Mouse (Mus musculus) thymus, adult 18-20 months (tissue): ENCODE data around the gene Mre11a.

Experiments used
- DNase-seq, 2 experiments: peaks; one replicate each; pipeline ENCODE4 v3.0.0; 2022; ENCODE audit warnings: mixed read lengths in 2 of 2

The Mre11a gene

DNA sequence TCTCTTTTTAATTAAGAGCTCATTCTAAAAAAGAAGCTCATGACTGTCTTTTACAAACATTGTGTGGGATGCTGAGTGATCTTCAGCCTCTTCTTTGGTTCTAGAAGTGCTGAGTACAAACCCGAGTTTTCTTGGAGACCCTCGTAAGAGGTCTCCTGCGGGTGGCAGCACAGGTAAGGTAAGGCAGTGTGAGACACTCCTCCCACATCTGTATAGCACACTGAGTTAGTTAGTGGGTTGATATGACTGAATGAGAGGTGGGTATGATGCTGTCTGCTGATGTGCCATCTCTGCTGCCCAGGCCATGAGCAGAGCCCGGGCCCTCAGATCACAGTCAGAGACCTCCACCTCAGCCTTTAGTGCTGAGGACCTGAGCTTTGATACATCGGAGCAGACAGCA is 40.4 kb downstream of the Mre11a start:
- no peak for DNase-seq

DNA sequence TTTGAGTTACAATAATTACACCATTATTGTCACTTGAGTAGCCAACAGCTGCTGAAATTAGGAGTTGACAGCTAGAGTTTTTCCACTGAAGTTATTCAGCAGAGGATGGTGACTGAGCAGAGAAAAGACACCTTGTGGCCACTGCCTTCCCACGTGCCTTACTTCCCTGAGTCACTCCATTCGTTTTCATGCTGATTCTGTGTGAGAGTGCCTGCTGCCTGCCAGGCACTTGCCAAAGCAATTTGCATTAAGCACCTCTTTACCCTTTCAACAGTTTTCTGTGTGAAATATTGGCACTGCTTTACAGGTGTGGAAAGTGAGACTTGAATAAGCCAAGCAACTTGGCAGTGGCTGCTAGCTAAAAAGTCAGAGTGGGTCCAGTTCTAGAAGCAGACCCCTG is 43.4 kb downstream of the Mre11a start:
- DNase-seq, result no peak

DNA sequence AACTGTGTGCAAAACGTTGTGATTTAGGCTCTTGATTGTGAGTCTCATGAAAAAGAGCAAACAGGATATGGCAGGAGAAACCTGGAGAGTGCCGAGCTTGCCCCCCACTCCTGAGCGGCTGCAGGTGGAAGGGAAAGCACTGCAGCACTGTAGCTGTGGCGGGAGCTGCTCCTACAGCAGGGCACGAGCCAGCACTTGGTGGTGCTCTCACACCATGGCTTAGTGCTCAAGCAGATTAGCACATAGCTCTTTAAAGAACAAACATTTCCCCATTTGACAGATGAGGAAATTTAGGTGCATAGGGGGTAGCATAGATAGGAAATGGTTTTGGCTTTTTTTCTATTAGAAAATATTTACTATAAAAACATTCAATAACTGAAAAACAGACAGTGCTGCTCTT is 47.6 kb downstream of the Mre11a start:
- no peak for DNase-seq

DNA sequence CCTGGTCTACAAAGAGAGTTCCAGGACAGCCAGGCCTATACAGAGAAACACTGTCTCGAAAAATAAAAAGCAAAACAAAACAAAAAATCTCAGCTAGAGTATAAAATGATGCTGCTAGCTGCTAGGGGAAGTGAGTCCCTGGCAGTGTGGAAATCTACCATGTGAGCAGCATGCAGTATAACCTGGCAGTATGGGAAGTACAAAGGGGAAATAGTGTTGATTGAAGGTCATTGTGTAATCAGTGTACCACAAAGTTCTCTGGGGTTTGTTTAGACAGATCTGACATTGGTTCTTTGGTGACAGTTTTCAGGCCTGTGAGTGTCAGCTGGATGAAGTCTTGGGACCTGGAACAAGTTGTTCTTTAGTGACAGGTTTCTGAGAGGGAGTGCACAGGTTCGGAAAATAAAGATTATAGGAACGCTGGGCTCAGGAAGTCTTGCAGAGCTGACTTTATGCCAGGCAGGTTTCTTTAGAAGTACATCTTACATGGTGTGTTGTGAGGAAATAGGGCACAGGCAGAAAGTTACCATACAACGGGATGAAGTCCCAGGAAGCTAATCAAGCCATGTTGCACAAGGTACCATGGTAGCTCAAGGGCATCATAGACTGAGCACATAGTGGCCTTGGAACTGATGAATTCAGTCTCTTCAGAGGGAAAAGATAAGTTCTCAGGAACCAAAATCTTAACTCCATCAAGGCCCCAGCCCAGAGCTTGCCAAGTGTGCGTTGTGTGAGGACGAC is 51.1 kb downstream of the Mre11a start:
- DNase-seq, result no peak

DNA sequence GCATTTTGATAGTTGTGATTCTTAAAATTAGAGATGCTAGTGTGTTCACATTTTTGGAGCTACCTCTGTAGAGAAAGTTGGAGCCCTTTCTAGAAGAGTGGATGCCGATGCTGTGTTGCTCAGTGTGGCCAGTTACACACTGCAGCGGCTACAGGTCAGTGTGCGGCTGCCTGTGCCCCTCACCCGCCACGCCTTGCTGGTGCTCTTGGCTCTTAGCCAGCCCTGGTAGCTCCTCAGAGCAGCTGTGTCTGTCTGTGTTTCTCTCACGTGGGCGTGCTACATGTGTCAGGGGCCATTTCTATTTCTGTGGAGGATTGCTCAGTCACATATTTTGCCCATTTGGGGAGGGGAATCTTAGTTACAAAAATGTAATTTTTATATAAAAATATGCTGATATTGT is 55.1 kb downstream of the Mre11a start:
- no peak for DNase-seq

DNA sequence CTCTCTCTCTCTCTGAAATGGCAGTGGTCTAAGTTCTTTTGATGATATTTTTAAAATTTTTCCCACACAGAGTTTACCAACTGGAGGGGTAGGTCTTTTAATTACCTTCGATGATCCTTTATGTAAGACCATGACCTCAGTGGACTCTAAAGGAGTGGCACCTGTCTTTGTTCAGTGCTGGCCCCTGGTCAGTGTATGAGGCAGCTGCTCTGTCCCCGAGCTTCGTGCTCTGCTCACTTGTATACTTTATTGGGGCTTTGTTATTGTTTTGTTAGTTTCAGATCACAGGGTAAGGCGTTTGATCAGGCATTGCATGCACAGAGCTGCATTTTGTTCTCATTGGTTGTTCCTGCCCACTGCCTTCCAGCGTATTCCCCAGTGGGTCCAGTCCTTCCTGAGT is 55.5 kb downstream of the Mre11a start:
- no peak for DNase-seq

DNA sequence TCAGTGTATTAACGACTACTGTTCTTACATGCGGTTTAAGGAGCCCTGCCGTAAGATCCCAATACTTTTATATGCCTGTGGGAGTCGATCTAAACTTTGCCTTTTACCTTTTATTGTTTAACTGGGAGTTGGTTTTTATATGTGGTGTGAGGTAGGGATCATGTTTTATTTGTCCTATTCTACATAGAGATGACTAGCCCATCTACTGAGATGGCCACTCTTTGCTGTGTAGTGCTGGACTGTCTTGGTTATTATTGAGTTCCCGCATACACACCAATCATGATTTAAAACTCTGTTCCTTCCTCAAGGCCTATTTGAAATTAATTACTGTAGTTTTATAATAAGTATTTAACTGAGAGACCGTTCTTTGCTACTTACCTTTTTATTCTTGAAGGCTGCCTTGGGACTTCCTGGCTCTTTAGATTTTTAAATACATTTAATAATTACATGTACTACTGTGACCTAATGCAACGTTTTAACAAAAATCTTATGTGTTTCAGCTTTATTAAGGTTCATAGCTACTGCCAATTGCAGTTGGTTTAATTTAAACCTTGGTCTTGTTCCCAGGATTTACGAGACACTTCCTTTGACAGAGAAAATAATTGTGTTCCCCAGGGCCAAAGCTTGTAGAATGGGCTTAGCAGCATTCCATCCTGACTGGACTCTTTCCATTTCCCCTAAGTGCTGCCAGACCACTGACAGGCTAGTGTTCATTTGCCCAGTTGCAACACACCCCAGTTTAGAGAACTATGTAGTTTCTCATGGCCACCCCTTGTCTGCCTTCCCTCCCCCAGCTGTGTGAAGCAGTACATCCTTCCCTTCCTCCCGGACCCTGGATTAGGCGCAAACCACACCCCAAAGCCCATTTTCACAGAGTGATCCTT is 57.7 kb downstream of the Mre11a start:
- DNase-seq, result no peak

DNA sequence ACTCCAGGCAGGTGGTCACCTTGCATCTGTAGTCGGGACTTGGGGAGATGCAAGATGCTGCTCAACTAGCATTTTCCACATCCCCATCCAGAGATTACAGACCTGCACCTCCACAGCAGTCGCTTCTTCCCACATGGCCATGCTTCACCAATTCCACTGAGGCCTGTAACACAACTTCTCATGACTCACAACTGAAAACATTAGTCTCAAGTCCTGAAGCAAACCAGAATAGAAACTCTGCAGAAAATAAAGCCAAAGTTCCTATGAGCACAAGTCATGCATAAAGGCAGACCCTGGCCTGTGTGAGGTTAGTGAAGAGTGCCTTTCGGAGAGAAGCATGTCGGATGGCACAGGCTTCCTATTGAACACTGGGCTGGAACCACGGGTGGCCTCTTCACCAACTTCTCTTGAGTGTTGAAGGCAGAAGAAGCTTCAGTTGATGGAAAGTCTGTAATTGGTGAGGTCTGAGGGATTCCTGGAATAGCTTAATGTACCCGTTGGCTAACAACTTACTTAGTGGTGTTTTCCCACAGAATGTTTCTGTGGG is 58.9 kb downstream of the Mre11a start:
- no peak for DNase-seq

DNA sequence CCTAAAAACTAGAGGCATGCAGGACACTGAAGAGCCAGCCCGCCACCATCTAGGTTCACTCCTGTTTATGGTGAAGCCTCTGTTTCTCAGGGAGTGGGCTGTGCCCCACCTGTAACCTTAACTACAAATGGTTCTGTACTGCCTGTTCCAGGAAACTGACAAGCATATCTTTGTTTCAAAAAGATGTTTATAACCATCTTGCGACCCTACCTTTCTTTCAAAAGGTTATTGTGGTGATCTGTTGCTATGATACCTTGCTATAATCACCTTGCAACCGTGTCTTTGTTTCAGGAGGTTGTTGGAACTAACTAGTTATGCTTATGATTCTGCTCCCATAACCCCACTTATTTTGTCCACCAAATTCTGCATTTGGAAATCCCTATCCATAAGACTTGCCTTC is 59.4 kb downstream of the Mre11a start:
- DNase-seq, result no peak

DNA sequence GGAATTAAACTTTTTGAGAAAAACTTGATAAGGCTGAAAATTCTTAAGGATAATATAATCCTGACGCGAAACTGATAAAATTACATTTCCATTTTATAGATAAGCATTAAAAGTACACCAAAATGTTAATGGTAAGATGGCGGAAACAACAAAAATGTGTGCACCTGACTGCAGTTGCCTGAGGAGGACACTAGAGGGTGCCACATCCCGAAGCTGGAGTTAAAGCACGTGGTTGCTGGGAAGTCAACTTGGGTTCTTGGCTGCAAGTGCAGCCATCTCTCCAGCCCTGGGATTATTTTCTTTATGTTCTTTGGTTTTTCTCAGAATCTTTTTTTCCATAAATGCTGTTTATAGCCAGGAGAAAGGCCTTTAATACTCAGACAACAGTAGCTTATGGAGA is 62.0 kb downstream of the Mre11a start:
- no peak for DNase-seq

DNA sequence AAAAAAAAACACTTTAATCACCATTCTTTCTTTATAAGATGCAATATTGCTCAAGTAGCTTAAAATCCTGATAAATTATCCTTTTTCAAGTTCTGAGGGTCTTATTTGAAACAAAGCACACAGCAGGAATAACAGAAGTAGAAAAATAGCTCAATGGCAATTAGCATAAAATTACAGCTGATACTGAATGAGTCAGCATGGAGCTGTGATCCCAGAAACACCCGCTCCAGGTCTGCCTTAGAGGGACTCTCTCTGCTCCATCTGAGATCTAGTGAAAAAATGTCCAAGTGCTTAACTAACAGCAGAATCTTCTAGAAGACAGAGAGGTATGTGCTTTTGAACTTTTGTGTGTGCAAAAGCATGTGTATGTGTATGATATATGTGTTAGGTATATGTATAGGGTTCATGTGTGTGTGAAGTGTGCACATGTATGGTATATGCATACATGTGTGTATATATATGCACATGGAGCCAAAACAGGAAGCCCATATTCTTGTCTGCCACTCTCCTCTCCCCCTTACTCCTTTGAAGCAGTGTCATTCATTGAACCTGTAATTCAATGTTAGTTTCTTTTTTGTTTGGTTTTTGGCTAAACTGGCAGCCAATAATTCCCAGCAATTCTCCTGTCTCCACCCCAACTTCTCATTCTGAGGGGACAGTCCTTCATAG is 63.9 kb downstream of the Mre11a start:
- no peak for DNase-seq

DNA sequence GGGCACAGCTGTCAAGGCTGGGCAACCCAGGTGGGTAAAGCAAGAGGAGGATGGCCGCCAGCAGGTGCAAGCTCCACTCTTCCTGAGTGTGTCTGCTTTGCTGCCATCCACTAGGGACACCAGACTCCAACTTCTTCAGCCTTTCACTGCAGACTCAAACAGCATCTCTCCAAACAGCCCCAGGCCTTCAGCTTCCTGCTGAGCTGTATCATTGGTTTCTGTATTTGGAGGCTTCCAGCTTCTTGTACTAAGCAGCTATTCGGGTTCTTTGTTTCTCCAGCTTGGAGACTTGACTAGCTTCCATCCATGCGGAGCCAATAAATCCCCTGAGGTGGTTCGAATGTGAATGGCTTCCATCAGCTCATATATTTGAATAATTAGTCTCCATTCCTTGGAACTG is 70.1 kb downstream of the Mre11a start:
- no peak for DNase-seq

DNA sequence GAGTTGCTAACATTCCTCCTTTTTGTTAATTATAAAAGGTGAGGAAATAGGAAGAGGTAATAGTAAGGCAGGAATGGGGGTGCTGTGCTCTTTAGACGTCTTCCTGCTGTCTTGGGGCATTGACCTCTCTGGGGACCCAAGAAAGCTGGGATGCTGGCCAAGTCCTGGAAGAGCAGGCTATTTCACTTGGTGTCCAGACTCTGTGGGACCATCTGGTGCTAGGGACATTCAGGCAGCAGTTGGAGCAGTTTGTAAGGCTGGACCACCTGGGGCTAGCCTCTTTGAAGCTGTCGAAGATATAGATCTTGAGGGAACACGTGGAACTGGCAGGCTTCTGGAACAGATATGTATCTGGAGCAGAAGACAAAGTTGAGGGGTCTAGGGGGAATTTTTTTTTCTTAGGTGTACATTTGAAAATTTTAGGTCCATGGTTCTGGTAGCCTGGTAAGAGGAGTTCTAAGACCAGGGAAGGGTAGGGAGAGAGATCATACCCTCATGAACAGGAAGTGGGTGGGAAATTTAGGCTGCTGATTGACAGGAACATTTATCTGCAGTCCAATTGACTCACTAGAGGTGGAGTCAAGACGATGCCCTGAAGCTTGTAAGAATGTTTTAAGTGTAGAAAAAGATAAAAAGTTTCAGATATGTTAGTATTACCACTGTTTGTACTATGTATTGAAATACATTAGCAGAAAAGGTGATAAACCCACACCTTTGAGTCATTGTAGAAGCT is 72.6 kb downstream of the Mre11a start:
- DNase-seq, result no peak

DNA sequence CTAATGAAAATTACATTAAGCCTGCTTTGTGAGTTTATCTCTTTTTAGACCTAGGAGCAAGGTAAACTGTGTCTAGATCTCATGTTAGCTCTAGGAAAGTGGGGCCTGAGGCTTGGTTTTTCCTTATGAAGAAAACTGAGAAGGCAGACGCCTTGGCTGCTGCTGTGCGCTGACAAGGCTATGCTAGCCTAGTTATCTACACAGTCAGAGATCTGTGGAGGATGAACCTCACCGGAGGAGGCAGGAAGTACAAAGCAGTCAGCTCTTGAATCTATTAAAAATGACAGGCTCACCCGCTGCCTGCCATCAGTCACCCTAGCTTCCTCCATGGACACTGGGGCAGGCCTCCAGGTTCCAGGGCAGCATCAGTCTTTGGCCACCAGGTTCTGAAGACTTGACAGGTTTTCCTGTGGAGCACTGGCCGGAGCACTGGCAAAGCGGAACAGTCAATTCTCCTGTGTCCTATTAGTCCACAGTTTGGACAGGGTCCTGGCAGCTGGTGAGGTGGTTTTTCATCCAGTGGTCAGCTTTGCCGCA is 73.8 kb downstream of the Mre11a start:
- DNase-seq, result no peak

DNA sequence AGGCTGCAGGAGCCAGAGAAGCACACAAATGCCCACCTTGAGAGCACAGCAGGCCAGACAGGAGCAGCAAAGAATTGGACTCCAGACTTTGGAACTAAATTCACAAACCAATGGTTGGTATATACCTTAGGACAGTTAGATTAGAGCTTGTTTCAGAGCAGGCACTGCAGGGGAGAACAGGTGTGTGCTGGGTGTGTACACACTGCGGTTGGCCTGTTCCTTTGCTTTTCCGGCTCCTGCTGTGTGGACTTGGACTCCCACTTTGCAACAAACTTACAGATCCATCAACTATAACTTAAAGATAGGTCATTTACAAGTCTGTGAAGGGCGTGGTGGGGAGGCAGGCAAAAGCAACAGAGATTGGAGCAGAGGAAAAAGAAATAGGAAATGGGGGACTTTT is 74.3 kb downstream of the Mre11a start:
- DNase-seq, result no peak

DNA sequence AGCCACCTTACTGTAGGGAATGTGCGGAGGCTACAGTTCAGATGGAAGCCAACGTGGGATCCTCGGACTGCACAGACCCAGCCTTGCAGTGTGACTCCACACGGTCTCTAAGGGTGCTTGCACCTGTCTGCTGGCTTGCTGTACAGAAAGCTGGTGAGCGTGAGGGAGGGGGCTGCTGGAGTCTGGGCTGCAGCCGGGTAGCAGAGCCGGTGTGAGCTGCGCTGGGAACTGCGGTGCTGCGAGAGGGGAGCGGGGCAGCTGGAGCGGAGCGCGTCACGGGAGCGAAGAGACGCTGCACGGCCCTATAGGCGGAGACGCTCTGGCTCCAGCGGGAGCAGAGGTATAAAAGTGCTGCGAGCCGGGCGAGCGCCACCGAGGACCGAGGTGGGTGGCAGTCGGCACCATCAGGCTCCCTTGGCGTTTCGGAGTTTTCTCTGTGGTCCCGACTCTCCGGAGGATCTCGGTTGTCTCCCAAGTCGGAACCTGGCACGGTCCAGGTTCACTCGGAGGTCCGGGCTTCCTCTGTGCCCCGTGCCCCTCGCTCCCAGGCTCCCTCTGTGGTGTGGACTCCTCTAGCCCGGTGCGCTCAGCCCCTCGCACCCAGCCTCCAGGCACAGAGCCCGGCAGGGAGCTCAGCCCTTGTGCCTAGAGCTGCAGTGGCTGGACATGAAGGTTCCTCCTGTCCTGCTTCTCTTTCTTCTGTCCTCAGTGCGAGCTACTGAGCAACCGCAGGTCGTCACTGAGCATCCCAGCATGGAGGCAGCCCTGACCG is 75.6 kb downstream of the Mre11a start, which contains the start of gene Gpr83:
Gene Gpr83 (plus strand): TSS at position 343 of the 772 bp plus-strand sequence.
- DNase-seq, result peak; percentile 18 to 20

DNA sequence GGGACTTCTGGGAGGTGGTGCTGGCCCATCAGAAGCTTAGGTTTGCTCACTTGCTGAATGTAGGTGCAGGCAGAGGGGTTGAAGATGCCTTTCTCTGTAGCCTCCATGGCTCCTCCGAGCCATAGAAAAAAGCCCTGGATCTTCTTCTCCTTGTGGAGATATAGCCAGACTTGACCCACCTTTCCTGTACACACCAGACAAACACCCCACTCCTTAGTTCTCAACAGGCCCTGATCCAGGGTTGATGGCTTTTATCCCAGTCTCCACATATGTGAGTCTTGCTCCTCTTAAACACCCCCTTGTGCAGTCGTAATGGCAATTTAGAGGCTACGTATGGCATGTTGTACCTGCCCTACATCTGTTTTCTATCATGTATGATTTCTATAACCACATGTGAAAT is 78.7 kb downstream of the Mre11a start:
- no peak for DNase-seq

DNA sequence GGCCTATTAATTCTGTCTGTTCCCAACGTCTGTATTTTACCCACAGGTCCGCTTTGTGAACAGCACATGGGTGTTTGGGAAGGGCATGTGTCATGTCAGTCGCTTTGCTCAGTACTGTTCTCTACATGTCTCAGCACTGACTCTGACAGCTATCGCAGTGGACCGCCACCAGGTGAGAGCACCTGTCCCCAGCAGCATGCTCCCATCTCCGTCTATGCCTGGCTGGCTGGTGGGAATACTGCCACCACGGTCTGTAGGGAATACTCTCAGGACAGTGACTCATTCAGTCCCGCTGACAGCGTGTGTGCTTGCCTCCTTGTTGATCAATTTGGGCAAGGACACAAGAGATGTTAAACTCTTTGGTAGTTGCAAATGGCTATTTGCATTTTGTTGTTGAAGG is 80.3 kb downstream of the Mre11a start:
- DNase-seq, result no peak

DNA sequence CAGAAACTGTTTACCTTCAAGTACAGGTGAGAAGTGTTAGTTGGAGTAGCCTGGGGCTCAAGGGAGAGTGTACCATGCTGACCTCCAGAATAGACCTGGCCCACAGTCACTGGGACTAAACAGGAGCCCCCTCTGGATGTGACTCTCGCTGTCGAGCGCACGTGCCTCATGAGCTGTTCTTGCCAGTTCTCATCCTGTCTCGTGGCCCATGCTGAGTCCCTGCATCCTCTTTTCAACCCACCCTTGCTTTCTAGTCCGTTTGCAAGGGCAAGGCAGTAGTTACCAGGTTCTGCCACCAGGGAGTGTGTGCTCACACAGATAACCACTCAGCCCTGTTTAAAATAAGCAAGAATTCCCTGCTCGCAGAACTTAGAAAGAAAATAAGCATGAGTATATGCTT is 82.5 kb downstream of the Mre11a start:
- DNase-seq, result peak in 1 of 2 experiments; percentile 50

DNA sequence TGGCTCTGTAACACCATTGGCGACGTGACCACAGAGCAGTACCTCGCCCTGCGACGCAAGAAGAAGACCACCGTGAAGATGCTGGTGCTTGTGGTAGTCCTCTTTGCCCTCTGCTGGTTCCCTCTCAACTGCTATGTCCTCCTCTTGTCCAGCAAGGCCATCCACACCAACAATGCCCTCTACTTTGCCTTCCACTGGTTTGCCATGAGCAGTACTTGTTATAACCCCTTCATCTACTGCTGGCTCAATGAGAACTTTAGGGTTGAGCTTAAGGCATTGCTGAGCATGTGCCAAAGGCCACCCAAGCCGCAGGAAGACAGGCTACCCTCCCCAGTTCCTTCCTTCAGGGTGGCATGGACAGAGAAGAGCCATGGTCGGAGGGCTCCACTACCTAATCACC is 83.9 kb downstream of the Mre11a start:
- no peak for DNase-seq

DNA sequence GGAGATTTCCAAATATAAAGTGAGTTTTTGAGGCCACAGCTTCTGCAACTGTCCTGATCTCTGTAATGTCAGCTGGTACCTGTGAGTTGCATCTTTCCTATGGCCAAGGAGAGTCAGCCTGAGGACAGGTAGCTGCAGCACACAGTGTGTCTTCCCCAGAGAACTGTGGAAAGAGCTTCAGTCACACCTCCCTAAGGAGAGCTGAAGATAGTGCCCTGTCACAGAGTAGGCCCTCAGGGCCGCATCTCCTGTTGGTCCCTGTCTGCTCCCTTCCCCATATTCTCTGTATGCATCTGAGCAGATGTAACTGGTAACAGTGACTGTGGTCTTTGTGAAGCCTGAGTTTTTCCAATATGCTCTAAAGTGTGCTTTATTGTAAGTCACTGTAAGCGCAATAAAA is 85.9 kb downstream of the Mre11a start:
- DNase-seq, result no peak

DNA sequence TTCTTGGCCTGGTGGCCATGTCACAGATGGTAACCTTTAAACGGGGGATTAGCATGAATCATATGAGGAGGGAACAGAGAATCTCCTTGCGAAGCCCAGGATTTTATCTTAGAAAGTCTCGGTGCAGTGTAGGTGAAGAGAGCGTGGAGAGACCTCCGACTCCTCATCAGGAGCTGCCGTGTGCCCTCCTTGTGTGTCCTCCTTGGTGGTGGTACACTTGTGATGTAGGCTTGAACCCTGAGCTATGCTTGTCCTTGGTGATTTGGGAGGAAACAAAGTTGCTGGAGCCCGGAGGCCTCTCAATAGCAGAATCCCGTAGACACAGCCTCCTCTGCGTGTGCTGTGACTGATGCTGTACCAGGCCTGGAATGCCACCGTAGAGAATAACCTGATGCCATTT is 86.3 kb downstream of the Mre11a start:
- DNase-seq, result no peak
